Mouse (Mus musculus) neural tube, embryonic 14.5 days (tissue): Measurements from ENCODE around the gene Nacc2. TPM values are rescaled to one million over a fixed set of nuclear protein-coding genes. Genes with fewer than 3 reads are reported as not detected.

Source experiments
- ATAC-seq: fragments of 200-750 bp; cut with Nextera tagmentation; 2 replicates; pipeline ENCODE4 v1.8.0; 2017; ENCODE audit warnings: low read depth, mild to moderate bottlenecking, moderate TSS enrichment, moderate library complexity
- H3K27ac ChIP-seq: fragments of 300-500 bp; sonication (generic); 2 replicates; pipeline ENCODE4 v1.5.1; 2014; ENCODE audit warnings: low read depth, mild to moderate bottlenecking, control low read depth, low read length, moderate library complexity, mixed read lengths
- H3K27me3 ChIP-seq: fragments of 300-500 bp; sonication (generic); 2 replicates; pipeline ENCODE4 v1.6.1; 2014; ENCODE audit warnings: low read length; ENCODE audit not compliant: control insufficient read depth, insufficient read depth
- H3K36me3 ChIP-seq: fragments of 300-500 bp; sonication (generic); 2 replicates; pipeline ENCODE4 v1.6.1; 2014; ENCODE audit warnings: low read length, mixed read lengths; ENCODE audit not compliant: control insufficient read depth, insufficient read depth
- H3K4me1 ChIP-seq: fragments of 300-500 bp; sonication (generic); 2 replicates; pipeline ENCODE4 v1.6.1; 2014; ENCODE audit warnings: low read length; ENCODE audit not compliant: control insufficient read depth, insufficient read depth
- H3K4me2 ChIP-seq: fragments of 300-500 bp; sonication (generic); 2 replicates; pipeline ENCODE4 v1.6.1; 2014; ENCODE audit warnings: mild to moderate bottlenecking, low read depth, low read length, control low read depth
- H3K4me3 ChIP-seq: fragments of 300-500 bp; sonication (generic); 2 replicates; pipeline ENCODE4 v1.5.1; 2014; ENCODE audit warnings: low read depth, low read length, control low read depth, mixed read lengths
- H3K9ac ChIP-seq: fragments of 300-500 bp; sonication (generic); replicated peaks from 2 replicates; pipeline ENCODE4 v1.6.1; 2014; ENCODE audit warnings: low read depth, mild to moderate bottlenecking, control low read depth, low read length, mixed read lengths
- H3K9me3 ChIP-seq: fragments of 300-500 bp; sonication (generic); 2 replicates; pipeline ENCODE4 v1.6.1; 2016; ENCODE audit warnings: low read length; ENCODE audit not compliant: control insufficient read depth
- WGBS: fragments of 180-500 bp; shearing (Covaris S2); extraction: QIAGEN DNeasy Blood & Tissue Kit; methylation state at CpG from one replicate; pipeline ENCODE4 v1.1.7; 2014; 5-methylcytosine and 5-hydroxymethylcytosine counted together
- polyA plus RNA-seq: library from polyadenylated mRNA; unstranded; fragments of >200 nt; fragmentation: Nextera tagmentation; extraction: Ambion mirVana; gene quantifications from 2 replicates; pipeline ENCODE4 v1.2.1, GENCODE M21; 2014

Nacc2 gene
- polyA plus RNA-seq, 1 experiment from 2014 or later: 14.5 TPM

GRCm38 (mm10) chr2:26091771-26092393, 31.1 kb downstream of the Nacc2 start:
- H3K9me3 ChIP-seq: no peaks in the 10 kb centered on the region
- H3K27ac ChIP-seq: peak overlapping the region; percentile 89
- no peaks in the 10 kb centered on the region for H3K27me3 ChIP-seq
- H3K36me3 ChIP-seq: no peaks in the 10 kb centered on the region; the same call in 1 of the 2 replicates
- peak overlapping the region; percentile 66 for H3K4me3 ChIP-seq
- ATAC-seq: peak; percentile 84
- peak overlapping the region; percentile 71 for H3K4me2 ChIP-seq
- H3K9ac ChIP-seq: peak overlapping the region; percentile 86
- WGBS: 2% methylated on average over 24 of the region's 24 CpGs
- peaks cover 21% of the 10 kb centered on the region for H3K4me1 ChIP-seq

- under 1% methylated on average over 35 of the region's 39 CpGs for WGBS
- Histone ChIP-seq H3K4me3 (peak overlapping the region; percentile 66), H3K9me3 (no peaks in the 10 kb centered on the region), H3K4me1 (peaks cover 21% of the 10 kb centered on the region), H3K4me2 (peak overlapping the region; percentile 71), H3K27me3 (no peaks in the 10 kb centered on the region), H3K9ac (peak overlapping the region; percentile 86), H3K27ac (peak overlapping the region; percentile 89), H3K36me3 (no peaks in the 10 kb centered on the region; the same call in 1 of the 2 replicates)
- peak; percentile 57 for ATAC-seq
Observed at GRCm38 (mm10) chr2:26090876-26091770, 31.9 kb downstream of the Nacc2 start.

DNA sequence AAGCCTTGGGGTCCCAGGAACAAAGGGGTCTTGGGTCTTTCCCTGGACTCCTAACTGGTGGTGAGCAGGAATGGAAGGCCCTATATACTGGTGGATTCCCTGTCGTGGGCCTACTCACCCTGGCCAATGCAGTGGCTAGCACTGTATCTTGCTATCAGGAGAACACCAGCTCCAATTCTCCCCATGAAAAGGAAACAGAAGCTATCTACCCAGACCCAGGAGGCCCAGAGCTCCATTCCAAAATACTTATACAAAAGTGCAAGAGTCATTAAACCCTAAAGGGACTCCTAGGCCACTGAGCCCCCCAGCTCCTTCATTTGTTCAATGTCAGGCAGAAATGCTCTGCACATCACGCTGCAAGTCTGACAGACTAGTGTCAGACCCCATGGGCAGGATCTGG, 34.0 kb downstream of the Nacc2 start:
- ATAC-seq: no peak

GRCm38 (mm10) chr2:26086926-26087600, 36.0 kb downstream of the Nacc2 start:
- no peaks in the 10 kb centered on the region for H3K9me3 ChIP-seq
- no peak overlapping the region for H3K27ac ChIP-seq
- 90% methylated on average over 4 of the region's 4 CpGs for WGBS
- H3K4me2 ChIP-seq: no peak overlapping the region
- no peaks in the 10 kb centered on the region; the same call in 1 of the 2 replicates for H3K36me3 ChIP-seq
- no peaks in the 10 kb centered on the region for H3K27me3 ChIP-seq
- no peak overlapping the region for H3K9ac ChIP-seq
- H3K4me1 ChIP-seq: peaks cover 11% of the 10 kb centered on the region
- ATAC-seq: no peak
- H3K4me3 ChIP-seq: no peak overlapping the region

More for the DNA sequence above, 34.0 kb downstream of the Nacc2 start:
- peaks cover 21% of the 10 kb centered on the region for H3K4me1 ChIP-seq
- no peak overlapping the region for H3K4me3 ChIP-seq
- WGBS: 85% methylated on average over 2 of the region's 2 CpGs
- H3K27ac ChIP-seq: no peak overlapping the region
- no peak overlapping the region for H3K9ac ChIP-seq
- H3K9me3 ChIP-seq: no peaks in the 10 kb centered on the region
- H3K4me2 ChIP-seq: 0 out of 2 replicates have a peak overlapping the region, but pooled peaks have one; percentile 14
- no peaks in the 10 kb centered on the region for H3K27me3 ChIP-seq
- no peaks in the 10 kb centered on the region; the same call in 1 of the 2 replicates for H3K36me3 ChIP-seq

- Histone ChIP-seq H3K27me3 (no peaks in the 10 kb centered on the region), H3K9me3 (no peaks in the 10 kb centered on the region), H3K9ac (no peak overlapping the region), H3K4me2 (no peak overlapping the region), H3K4me1 (peaks cover 11% of the 10 kb centered on the region), H3K27ac (no peak overlapping the region), H3K36me3 (no peaks in the 10 kb centered on the region; the same call in 1 of the 2 replicates), H3K4me3 (no peak overlapping the region)
- 95% methylated on average over 4 of the region's 4 CpGs for WGBS
- no peak for ATAC-seq
Observed at GRCm38 (mm10) chr2:26086505-26086904, 36.5 kb downstream of the Nacc2 start.

DNA sequence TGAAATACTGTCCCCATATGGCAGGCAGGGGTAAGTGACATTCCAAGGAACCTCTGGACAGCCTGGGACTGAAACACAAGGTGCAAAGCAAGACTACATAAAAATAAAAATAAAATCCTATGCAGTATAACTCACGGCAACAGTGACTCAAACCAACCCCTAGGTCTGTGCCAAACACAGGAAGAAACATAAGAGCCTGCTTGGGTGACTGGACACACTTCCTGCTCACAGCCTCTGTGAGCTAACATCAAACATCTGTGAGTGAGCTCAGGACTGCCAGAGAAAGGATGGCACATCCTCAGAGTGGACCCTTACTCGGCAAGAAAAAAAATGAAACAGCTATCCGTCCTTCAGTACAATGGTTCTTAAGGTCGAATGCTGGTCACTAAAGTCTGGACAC, 40.1 kb downstream of the Nacc2 start:
- no peak overlapping the region for H3K9ac ChIP-seq
- 89% methylated on average over 4 of the region's 4 CpGs for WGBS
- H3K27ac ChIP-seq: no peak overlapping the region
- no peaks in the 10 kb centered on the region for H3K9me3 ChIP-seq
- ATAC-seq: no peak
- H3K4me1 ChIP-seq: 0 out of 2 replicates have a peak, but pooled peaks cover 2% of the 10 kb centered on the region
- H3K36me3 ChIP-seq: no peaks in the 10 kb centered on the region
- H3K4me2 ChIP-seq: no peak overlapping the region
- H3K4me3 ChIP-seq: no peak overlapping the region
- H3K27me3 ChIP-seq: no peaks in the 10 kb centered on the region

DNA sequence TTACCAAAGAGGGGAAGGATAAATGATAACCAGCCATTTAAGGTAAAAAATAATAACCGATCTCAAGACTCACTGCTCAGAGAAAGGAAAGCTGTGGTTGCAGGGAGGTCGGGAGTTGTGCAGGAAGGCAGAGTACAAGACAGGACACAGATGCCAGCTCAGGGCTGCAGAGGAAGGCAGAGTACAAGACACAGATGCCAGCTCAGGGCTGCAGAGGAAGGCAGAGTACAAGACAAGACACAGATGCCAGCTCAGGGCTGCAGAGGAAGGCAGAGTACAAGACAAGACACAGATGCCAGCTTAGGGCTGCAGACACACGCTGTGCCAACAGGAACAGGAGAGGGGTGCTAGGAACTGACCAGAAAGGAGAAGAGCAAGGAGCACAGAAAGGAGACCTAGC, 42.2 kb downstream of the Nacc2 start:
- no peaks in the 10 kb centered on the region for H3K4me1 ChIP-seq
- WGBS: 92% methylated on average over 3 of the region's 3 CpGs
- no peaks in the 10 kb centered on the region for H3K27me3 ChIP-seq
- no peaks in the 10 kb centered on the region for H3K36me3 ChIP-seq
- no peaks in the 10 kb centered on the region for H3K9me3 ChIP-seq
- ATAC-seq: no peak
- no peak overlapping the region for H3K9ac ChIP-seq
- H3K27ac ChIP-seq: no peak overlapping the region
- H3K4me2 ChIP-seq: no peak overlapping the region
- no peak overlapping the region for H3K4me3 ChIP-seq

DNA sequence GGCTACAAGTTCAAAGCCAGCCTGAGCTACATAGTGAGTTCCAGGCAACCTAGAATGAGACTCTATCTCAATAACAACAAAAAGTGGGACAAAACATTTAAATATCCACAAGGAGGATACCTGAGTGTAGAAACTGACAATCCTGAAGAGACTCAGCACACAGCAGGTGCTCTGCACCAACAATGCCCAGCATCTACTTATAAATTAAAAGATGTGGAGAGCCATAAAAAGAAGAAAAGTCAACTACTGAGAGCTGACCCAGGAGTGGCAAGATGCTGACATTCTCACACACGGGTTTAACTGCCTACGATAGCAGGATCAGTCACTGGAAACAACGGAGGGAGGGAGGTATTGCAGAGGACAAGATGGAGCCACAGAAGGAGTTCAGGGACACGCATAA, 43.6 kb downstream of the Nacc2 start:
- H3K4me1 ChIP-seq: no peaks in the 10 kb centered on the region
- H3K9me3 ChIP-seq: no peaks in the 10 kb centered on the region
- H3K27me3 ChIP-seq: no peaks in the 10 kb centered on the region
- no peak overlapping the region for H3K4me2 ChIP-seq
- H3K27ac ChIP-seq: no peak overlapping the region
- H3K36me3 ChIP-seq: no peaks in the 10 kb centered on the region
- no peak overlapping the region for H3K4me3 ChIP-seq
- ATAC-seq: no peak
- 71% methylated on average over 4 of the region's 4 CpGs for WGBS
- no peak overlapping the region for H3K9ac ChIP-seq
